Mouse (Mus musculus) small intestine, adult 2 months (tissue): Measurements from ENCODE around the gene Iqschfp.

ENCODE experiments used
- CTCF ChIP-seq: fragments of 200-500 bp; IDR thresholded peaks from 2 replicates; pipeline ENCODE4 v1.5.1; 2012; ENCODE audit warnings: low read depth, mild to moderate bottlenecking, control low read depth, inconsistent platforms, low read length, moderate library complexity, mixed read lengths; ENCODE audit not compliant: insufficient replicate concordance, insufficient read length; ENCODE audit errors: extremely low read depth
- POLR2A ChIP-seq: fragments of 200-500 bp; IDR thresholded peaks from 2 replicates; pipeline ENCODE4 v1.6.1; 2012; ENCODE audit warnings: low read depth, mild to moderate bottlenecking, control low read depth, inconsistent platforms, low read length, moderate library complexity

DNA sequence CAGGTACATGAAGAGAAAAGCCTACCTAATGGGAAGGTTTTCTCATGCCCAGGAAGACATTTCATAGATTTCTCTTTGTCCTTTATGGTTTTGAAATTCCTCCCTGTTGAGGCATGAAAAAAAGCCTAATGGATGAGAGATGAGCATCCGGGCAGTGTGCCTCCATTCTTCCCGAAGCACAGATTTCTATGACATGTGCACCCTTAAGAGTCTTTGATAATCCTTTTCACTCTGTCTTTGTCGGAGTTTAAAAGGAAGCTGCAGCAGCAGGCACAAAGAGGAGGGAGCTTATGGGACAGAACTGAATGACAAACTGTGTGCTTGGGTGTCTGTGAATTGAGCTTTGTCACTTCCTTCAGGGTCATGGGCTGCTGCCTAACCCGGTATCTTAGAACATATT lies 127.4 kb downstream of the Iqschfp start:
- TF ChIP-seq CTCF (no peak), POLR2A (no peak)
